Mouse (Mus musculus): ENCODE measurements around the gene Krt1. TPM values are rescaled to one million over a fixed set of nuclear protein-coding genes. Genes with fewer than 3 reads are reported as not detected.

Gene Krt1
- total RNA-seq (2021): not detected
- long read RNA-seq, experiment 1: 0 reads
- long read RNA-seq, experiment 2: 0 reads

GRCm38 (mm10) chr15:101850694-101851093 lies at the start of gene Krt1:
Gene Krt1, minus strand, starts transcription at chr15:101850794.
- no peak for DNase-seq (ENCODE audit: low spot score)

DNA sequence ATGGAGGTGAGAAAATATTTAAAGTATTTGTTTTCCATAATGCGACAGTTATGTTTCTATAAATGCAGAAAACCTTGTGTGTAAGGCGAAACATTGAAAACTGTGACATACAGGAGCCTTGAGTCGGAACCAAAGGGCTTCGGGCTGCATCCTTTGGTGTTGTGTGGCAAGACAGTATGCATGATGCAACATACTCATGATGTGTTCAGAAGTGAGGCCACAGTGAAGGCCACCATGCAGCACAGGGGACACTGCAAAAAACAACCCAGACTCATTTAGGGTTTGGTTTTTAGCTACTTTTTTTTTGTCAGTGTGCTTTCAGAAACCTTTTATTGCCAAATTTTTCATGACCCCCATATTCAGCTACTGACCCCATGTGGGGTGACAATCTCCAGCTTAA lies 44.6 kb upstream of the Krt1 start:
- DNase-seq (ENCODE audit: low spot score): no peak

- no peak for DNase-seq (ENCODE audit: low spot score)
Measured at GRCm38 (mm10) chr15:101892820-101893219, 42.2 kb upstream of the Krt1 start, which contains the start of gene Krt76. Gene Krt76, minus strand, starts transcription at chr15:101892920.

DNA sequence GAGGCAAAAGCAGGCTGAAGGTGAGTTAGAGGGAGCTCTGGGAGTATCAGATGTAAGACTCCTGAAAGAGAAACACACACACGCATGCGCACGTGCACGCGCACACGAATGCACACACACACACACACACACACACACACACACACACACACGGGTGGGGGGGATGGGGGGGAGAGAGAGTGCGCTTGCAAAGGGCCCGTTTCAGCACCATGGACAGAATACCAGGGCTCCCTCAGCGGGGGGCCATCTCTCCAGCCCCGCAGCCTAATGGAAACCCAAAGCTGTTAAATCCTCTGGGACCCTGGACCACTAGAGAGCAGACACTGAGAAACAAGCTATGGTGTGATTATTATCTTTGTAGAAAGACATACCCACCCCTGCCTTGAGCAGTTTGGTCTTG lies 29.2 kb upstream of the Krt1 start:
- no peak for DNase-seq (ENCODE audit: low spot score)

DNA sequence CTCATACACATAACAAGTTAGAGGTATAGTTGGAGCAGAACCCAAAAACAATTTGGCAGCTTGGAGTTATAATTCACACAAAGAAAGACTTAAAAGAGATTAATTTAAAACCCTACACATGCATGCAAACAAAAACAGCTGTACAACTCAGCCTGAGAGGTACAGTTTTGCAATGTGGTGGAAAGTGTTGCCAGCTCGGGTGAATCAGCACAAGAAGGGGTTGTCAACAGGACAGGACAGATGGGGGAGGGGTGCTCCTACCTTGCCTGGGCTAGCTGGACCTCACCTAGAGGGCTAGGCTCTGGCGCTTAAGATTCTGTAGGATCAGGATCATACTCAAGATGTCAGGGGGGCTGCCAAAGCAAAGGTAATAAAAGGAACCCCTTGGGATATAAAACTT lies 27.4 kb upstream of the Krt1 start:
- no peak for DNase-seq (ENCODE audit: low spot score)

GRCm38 (mm10) chr15:101874383-101874782 lies 23.8 kb upstream of the Krt1 start:
- DNase-seq (ENCODE audit: low spot score): no peak

DNA sequence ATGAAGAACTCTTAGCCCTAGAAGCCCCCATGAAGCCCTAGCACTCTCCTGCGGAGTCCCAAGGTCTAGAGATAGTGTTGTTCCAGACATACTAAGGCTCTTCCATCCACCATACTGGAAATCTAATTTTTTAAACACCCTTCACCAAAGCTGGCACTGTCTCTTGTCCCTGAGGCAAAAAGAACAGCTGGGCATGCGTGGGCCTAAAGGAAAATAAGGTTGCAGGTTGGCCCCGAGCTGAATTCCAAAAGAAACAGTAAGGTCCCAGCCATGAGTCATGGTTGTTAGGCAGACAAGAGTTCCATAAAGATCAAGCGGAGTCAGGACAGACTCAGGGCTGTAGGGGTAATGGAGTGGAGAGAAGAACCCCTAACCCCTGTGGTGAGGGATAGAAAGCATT lies 22.6 kb upstream of the Krt1 start:
- no peak for DNase-seq (ENCODE audit: low spot score)

DNA sequence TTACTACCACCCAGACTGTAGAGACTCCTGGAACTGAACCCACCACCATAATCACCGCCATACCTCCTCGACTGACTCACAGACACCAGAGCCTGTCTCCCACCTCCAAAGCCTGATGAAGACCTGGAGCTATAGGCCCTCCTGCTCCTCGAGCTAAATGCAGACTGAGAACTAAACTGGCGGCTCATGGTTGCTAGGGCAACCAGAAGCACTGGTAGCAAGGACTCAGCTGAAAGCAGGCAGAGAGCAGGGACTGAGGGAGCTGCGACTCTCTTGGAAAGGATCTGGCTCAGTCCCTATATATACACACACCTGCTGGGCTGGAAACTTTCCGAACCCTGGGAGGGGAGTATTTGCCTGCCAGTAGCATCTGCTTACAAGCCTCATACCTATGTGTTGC lies 18.8 kb upstream of the Krt1 start, which contains the start of gene Krt77:
Gene Krt77 (minus strand): TSS at position 275 of the 400 bp plus-strand sequence.
- no peak for DNase-seq (ENCODE audit: low spot score)

DNA sequence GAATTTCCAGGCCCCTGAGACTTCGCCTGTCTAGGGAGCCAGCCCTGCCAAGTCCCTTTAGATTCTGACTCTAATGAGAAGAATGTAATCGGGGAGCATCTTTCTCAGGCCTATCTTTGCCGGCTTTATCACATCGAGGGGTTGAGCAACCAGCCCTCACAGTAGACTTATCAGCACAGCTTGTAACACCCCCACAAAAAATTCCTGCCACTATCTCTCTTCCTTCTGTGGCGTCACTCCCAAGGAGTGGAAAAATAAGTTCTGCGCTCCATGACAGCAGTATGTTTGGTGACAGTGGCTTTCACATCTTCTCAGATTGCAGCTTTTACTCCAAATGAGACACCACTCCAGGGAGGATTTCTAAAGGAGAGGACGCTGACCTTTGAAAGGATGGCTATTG lies 16.2 kb upstream of the Krt1 start:
- DNase-seq (ENCODE audit: low spot score): no peak

DNA sequence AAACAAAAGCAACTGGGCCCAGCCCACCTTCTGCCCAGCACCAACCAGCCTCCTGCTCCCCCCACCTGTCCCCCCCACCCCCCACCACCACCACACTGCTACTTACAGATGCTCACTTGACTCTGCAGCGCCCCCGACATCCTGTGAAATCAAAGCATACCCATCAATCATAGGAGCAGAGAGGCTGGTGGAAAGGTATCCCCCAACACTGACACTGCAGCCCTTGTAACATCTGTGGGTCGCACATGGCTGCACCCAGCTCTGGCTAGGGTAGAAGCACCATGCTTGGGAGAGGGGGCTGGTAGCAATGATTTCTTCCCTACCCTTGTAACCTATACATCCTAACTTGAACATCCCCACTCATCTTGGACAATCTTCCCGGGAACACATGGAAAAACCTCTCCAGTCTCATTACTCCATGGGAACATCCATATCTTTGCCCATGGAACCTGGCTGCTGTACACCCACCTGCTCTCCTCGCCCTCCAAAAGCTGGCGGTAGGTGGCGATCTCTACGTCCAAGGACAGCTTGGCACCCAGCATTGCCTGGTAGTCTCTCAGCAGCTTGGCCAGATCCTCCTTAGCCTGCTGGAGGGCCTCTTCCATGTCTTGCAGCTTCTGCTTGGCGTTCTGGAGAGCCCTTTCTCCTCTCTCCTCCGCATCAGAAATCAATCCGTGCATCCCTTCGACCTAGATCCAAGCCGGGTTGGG lies 10.0 kb upstream of the Krt1 start:
- no peak for DNase-seq (ENCODE audit: low spot score)

DNA sequence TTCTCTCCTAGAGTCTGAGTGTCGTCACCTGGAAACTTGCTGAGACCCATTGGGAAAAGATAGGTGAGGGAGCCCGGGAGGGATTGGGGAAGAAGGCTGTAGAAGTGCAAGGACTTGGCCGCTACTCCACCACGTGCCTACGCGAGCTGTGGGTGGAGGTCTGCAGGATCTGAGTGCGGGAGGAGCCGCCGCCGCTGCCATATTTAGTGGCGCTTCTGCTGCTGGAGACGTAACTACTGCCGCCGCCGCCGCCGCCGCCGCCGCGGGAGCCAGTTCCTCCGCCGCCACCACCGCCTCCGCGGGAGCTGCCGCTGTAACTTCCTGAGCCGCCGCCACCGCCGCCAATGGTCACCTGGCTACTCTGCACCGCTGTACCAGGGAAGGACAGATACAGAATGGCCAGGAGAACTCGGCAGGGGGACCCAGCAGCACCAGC lies 9.2 kb upstream of the Krt1 start:
- peak; percentile 10 for DNase-seq (ENCODE audit: low spot score)

- no peak for DNase-seq (ENCODE audit: low spot score)
Measured at GRCm38 (mm10) chr15:101858673-101859425, 8.3 kb upstream of the Krt1 start.

DNA sequence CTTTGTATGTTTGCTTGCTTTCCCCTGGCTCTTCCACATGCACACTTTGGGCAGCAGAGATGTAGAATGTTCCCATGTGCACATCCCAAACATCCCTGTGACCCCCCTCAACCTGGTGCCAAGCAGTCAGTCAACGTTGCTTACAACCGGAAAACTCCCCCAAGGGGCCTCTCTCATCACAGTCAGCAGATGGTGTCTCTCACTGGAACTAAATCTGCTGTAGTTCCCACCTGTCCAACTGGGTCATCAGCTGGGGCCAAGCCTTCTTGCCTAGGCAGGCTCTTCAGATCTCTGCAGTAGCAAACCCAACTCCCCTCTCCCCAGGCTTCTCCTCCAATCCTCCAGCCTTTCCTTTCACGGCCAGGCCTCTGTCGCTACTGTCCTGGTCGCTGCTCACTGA lies 6.1 kb upstream of the Krt1 start:
- no peak for DNase-seq (ENCODE audit: low spot score)

GRCm38 (mm10) chr15:101855732-101856131 lies 5.1 kb upstream of the Krt1 start:
- DNase-seq (ENCODE audit: low spot score): no peak

- DNase-seq (ENCODE audit: low spot score): no peak
Measured at GRCm38 (mm10) chr15:101854294-101854693, 3.7 kb upstream of the Krt1 start.

DNA sequence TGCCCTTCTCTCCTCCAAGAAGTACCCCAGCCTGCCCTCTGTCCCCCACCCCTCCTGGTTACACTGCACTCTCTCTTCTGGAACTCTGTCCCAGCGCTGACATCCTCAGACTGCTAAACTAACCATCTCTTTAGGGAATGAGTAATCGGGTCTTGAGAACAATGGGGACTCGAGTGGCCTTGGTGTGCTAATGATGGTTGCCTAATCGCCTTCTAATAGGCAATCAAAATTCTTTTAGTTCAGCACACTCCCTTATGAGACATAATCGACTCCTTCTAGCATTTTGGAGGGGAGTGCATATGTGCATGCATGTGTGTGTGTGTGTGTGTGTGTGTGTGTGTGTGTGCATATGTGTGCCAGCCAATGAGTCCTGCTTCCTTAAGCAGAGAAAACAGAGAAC lies 2.0 kb upstream of the Krt1 start:
- no peak for DNase-seq (ENCODE audit: low spot score)

DNA sequence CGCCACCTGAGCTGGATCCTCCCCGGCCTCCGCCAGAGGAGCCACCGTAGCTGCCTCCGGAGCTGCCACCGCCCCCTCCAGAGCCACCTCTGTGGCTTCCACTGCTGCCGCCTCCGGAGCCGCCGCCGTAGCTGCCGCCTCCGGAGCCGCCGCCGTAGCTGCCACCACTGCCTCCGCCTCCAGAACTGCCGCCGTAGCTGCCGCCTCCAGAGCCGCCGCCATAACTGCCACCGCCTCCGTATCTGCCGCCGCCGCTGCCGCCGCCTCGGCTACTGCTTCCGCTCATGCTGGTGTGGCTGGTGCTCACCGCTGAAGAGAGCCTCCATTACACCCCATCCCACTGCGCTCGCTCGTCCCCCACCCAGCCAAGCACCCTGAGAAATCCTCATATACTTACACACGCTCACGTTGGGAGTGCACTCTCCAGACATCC lies 4.6 kb downstream of the Krt1 start:
- DNase-seq (ENCODE audit: low spot score): no peak

GRCm38 (mm10) chr15:101843192-101843591 lies 7.4 kb downstream of the Krt1 start:
- no peak for DNase-seq (ENCODE audit: low spot score)

DNA sequence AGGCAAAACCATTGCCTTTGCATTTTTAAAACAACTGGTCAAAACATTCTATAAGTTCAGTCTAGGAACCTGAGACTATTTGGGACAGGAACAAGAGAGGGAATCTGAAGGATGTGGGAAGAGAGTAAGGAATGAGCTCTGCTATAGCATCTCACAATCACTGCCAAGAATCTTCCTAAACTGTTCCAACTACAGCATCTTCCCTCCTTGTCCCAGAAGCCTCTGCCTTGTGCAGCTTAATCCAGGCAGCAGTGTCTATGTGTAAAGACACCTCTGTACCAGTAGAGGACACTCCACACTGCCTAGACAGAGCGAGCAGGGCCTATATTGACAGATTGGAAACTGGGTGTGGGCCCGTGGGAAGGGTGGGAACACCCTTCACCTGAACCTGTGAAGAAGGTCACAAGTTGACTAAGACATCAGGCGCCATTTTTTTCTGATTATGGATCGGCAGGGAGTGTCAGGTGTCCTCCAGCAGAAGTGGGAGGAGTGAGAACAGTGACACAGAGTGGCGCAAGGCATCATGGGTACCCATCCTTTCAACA lies 15.7 kb downstream of the Krt1 start:
- DNase-seq (ENCODE audit: low spot score): no peak

GRCm38 (mm10) chr15:101833131-101833530 lies 17.5 kb downstream of the Krt1 start:
- no peak for DNase-seq (ENCODE audit: low spot score)

- no peak for DNase-seq (ENCODE audit: low spot score)
Measured at GRCm38 (mm10) chr15:101829441-101829840, 21.2 kb downstream of the Krt1 start.

- no peak for DNase-seq (ENCODE audit: low spot score)
Measured at GRCm38 (mm10) chr15:101821786-101822185, 28.8 kb downstream of the Krt1 start.
